Comparison of ENCODE assay signal across 25 mouse cellular contexts in the genomic region with DNA sequence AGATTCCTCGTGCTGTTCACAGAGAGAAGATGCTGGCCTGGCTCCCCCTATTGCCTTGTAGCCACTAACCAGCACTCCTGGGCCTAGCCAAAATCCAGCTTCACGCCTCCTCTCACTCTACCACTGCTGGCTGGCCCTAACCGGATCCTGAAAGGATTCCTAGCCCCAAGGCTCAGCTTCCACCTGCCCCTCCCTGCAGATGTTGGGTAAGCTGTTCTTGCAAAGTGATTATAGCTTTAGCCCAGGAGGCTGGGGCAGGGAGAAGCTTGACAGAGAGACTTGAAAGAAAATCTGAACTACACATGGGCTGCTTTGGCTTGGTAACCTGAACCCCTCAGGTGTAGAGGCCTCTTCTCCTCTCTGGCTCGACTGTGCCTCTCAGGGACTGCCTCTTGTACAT.
DNase-seq lines count a peak whose midpoint lies in the region; ATAC-seq lines count a peak whose summit lies in the region.
"Had no signal": no experiment of that assay in that cellular context is flagged by ENCODE, and none has a peak within 500 bp of the region (broad histone marks: within the 10 kb centered on the region; RNA-seq: fewer than 3 reads in every experiment).

No protein-coding gene starts in this region.

- intact Hi-C loops in left cerebral cortex, postnatal 25 days (cut with DNase I): no loop called here

- 0 out of 2 replicates have a peak, but pooled peaks have one; percentile 48 for ATAC-seq in embryonic facial prominence, embryonic 11.5 days (replicated peaks; ENCODE audit: insufficient number of reproducible peaks, low FRiP score, low TSS enrichment, low read depth)
- peak; percentile 36; the same call in 1 of the 2 replicates for ATAC-seq in embryonic facial prominence, embryonic 15.5 days (ENCODE audit: insufficient number of reproducible peaks, low FRiP score, low TSS enrichment, low read depth)
- peak; percentile 28; the same call in 1 of the 2 replicates for ATAC-seq in limb, embryonic 12.5 days (ENCODE audit: insufficient number of reproducible peaks, insufficient read depth, low FRiP score, low TSS enrichment, low read depth)
- no peak for ATAC-seq in forebrain, embryonic 13.5 days
- ATAC-seq: CD4-positive, CD25-positive, alpha-beta regulatory T cell, adult 4 months; forebrain, embryonic 15.5 days; hindbrain, postnatal 0 days had no signal

- 54% methylated on average over 4 of the region's 4 CpGs for WGBS in embryonic facial prominence, embryonic 11.5 days
- WGBS in embryonic facial prominence, embryonic 10.5 days: 63% methylated on average over 4 of the region's 4 CpGs
- 38% methylated on average over 4 of the region's 4 CpGs for WGBS in embryonic facial prominence, embryonic 15.5 days
- 23% methylated on average over 4 of the region's 4 CpGs for WGBS in limb, embryonic 12.5 days
- WGBS in forebrain, embryonic 13.5 days: 63% methylated on average over 4 of the region's 4 CpGs

- no peak overlapping the region for H3K4me2 ChIP-seq in embryonic facial prominence, embryonic 11.5 days (ENCODE audit: low read depth, low read length)
- no peak overlapping the region for H3K4me2 ChIP-seq in embryonic facial prominence, embryonic 15.5 days (replicated peaks)
- no peak overlapping the region for H3K4me2 ChIP-seq in limb, embryonic 12.5 days
- H3K4me2 ChIP-seq in forebrain, embryonic 13.5 days: no peak overlapping the region
- H3K4me2 ChIP-seq: embryonic facial prominence, embryonic 13.5 days; forebrain, embryonic 15.5 days; heart, embryonic 11.5 days; heart, embryonic 15.5 days; hindbrain, embryonic 13.5 days had no signal

- H3K4me1 ChIP-seq in embryonic facial prominence, embryonic 11.5 days (ENCODE audit: control insufficient read depth, insufficient read depth, low read length): no peaks in the 10 kb centered on the region
- H3K4me1 ChIP-seq in embryonic facial prominence, embryonic 10.5 days: peaks cover 8% of the 10 kb centered on the region; the same call in 1 of the 2 replicates
- H3K4me1 ChIP-seq in embryonic facial prominence, embryonic 15.5 days: no peaks in the 10 kb centered on the region
- H3K4me1 ChIP-seq in limb, embryonic 12.5 days (replicated peaks): peaks cover 36% of the 10 kb centered on the region
- H3K4me1 ChIP-seq in forebrain, embryonic 13.5 days: no peaks in the 10 kb centered on the region
- H3K4me1 ChIP-seq: forebrain, embryonic 10.5 days; forebrain, embryonic 15.5 days; heart, embryonic 15.5 days; hindbrain, embryonic 13.5 days had no signal

- no peak overlapping the region for H3K9ac ChIP-seq in embryonic facial prominence, embryonic 11.5 days (replicated peaks; ENCODE audit: low read length)
- no peak overlapping the region for H3K9ac ChIP-seq in embryonic facial prominence, embryonic 15.5 days
- H3K9ac ChIP-seq in limb, embryonic 12.5 days (replicated peaks): no peak overlapping the region
- H3K9ac ChIP-seq in forebrain, embryonic 13.5 days: no peak overlapping the region
- H3K9ac ChIP-seq: embryonic facial prominence, embryonic 13.5 days; forebrain, embryonic 15.5 days; heart, embryonic 15.5 days; hindbrain, embryonic 13.5 days had no signal

- H3K9me3 ChIP-seq in embryonic facial prominence, embryonic 11.5 days (replicated peaks; ENCODE audit: control insufficient read depth, low read length): no peaks in the 10 kb centered on the region
- H3K9me3 ChIP-seq in embryonic facial prominence, embryonic 10.5 days: no peaks in the 10 kb centered on the region
- H3K9me3 ChIP-seq in embryonic facial prominence, embryonic 15.5 days (replicated peaks): no peaks in the 10 kb centered on the region
- H3K9me3 ChIP-seq in limb, embryonic 12.5 days: no peaks in the 10 kb centered on the region
- no peaks in the 10 kb centered on the region for H3K9me3 ChIP-seq in forebrain, embryonic 13.5 days (replicated peaks)
- H3K9me3 ChIP-seq: embryonic facial prominence, embryonic 13.5 days; forebrain, embryonic 10.5 days; forebrain, embryonic 15.5 days; heart, embryonic 15.5 days; hindbrain, embryonic 13.5 days had no signal

- DNase-seq in embryonic facial prominence, embryonic 11.5 days (ENCODE audit: low spot score): peak; percentile 7
- no peak for DNase-seq in embryonic facial prominence, embryonic 10.5 days (ENCODE audit: low spot score)
- DNase-seq in NIH3T3 (ENCODE audit: low read depth): peak; percentile 24
- DNase-seq in left cerebral cortex, postnatal 25 days (ENCODE audit: low spot score in 2 of 2): no peak
- no peak for DNase-seq in yolk sac, embryonic 10.5 days (ENCODE audit: low spot score)
- DNase-seq: adrenal gland, adult 8-10 months; adrenal gland, postnatal 36 days; B cell, adult 2 months; cerebellum, adult 9-10 months; cerebellum, postnatal 36 days; gastrocnemius, postnatal 14 days; heart, adult 2 months; heart, postnatal 14 days had no signal

- no peaks in the 10 kb centered on the region for H3K27me3 ChIP-seq in embryonic facial prominence, embryonic 11.5 days (ENCODE audit: control insufficient read depth, insufficient read depth, low read length)
- no peaks in the 10 kb centered on the region for H3K27me3 ChIP-seq in embryonic facial prominence, embryonic 10.5 days (replicated peaks; ENCODE audit: low read depth, poor library complexity, severe bottlenecking)
- H3K27me3 ChIP-seq in embryonic facial prominence, embryonic 15.5 days: no peaks in the 10 kb centered on the region; the same call in 1 of the 2 replicates
- H3K27me3 ChIP-seq in limb, embryonic 12.5 days: no peaks in the 10 kb centered on the region
- peaks cover 2% of the 10 kb centered on the region; the same call in 1 of the 2 replicates for H3K27me3 ChIP-seq in forebrain, embryonic 13.5 days
- H3K27me3 ChIP-seq: embryonic facial prominence, embryonic 13.5 days; forebrain, embryonic 15.5 days; heart, embryonic 15.5 days; hindbrain, embryonic 13.5 days had no signal

- H3K4me3 ChIP-seq in embryonic facial prominence, embryonic 11.5 days (ENCODE audit: low read depth, low read length): no peak overlapping the region
- H3K4me3 ChIP-seq in embryonic facial prominence, embryonic 10.5 days: no peak overlapping the region
- no peak overlapping the region for H3K4me3 ChIP-seq in embryonic facial prominence, embryonic 15.5 days (replicated peaks)
- H3K4me3 ChIP-seq in limb, embryonic 12.5 days (replicated peaks): no peak overlapping the region
- no peak overlapping the region for H3K4me3 ChIP-seq in forebrain, embryonic 13.5 days
- H3K4me3 ChIP-seq: embryonic facial prominence, embryonic 13.5 days; erythroblast, embryonic 14.5 days; forebrain, embryonic 10.5 days; forebrain, embryonic 15.5 days; heart, adult 2 months; heart, embryonic 15.5 days; hindbrain, embryonic 13.5 days had no signal

- no peak overlapping the region for H3K27ac ChIP-seq in embryonic facial prominence, embryonic 11.5 days (replicated peaks; ENCODE audit: low read depth, low read length)
- no peak overlapping the region for H3K27ac ChIP-seq in embryonic facial prominence, embryonic 10.5 days (replicated peaks)
- H3K27ac ChIP-seq in embryonic facial prominence, embryonic 15.5 days (replicated peaks): no peak overlapping the region
- H3K27ac ChIP-seq in limb, embryonic 12.5 days: peak overlapping the region; percentile 57; the same call in 1 of the 2 replicates
- H3K27ac ChIP-seq in forebrain, embryonic 13.5 days: no peak overlapping the region
- H3K27ac ChIP-seq: embryonic facial prominence, embryonic 13.5 days; forebrain, embryonic 10.5 days; forebrain, embryonic 15.5 days; heart, adult 2 months; heart, embryonic 15.5 days; hindbrain, embryonic 13.5 days; hindbrain, postnatal 0 days had no signal

- H3K36me3 ChIP-seq in embryonic facial prominence, embryonic 11.5 days (replicated peaks; ENCODE audit: control insufficient read depth, insufficient read depth, low read depth, low read length): no peaks in the 10 kb centered on the region
- H3K36me3 ChIP-seq in embryonic facial prominence, embryonic 10.5 days (replicated peaks): no peaks in the 10 kb centered on the region
- no peaks in the 10 kb centered on the region for H3K36me3 ChIP-seq in embryonic facial prominence, embryonic 15.5 days
- no peaks in the 10 kb centered on the region for H3K36me3 ChIP-seq in limb, embryonic 12.5 days
- H3K36me3 ChIP-seq in forebrain, embryonic 13.5 days (ENCODE audit: poor library complexity, severe bottlenecking): no peaks in the 10 kb centered on the region
- H3K36me3 ChIP-seq: embryonic facial prominence, embryonic 13.5 days; forebrain, embryonic 10.5 days; forebrain, embryonic 15.5 days; heart, embryonic 15.5 days; hindbrain, embryonic 13.5 days had no signal

Comparison
In these comparisons a context has a peak if more than half of its experiments do, and no peak if none do; other contexts are left out.
1. DNase-seq: peak in embryonic facial prominence, embryonic 11.5 days (single experiment) and NIH3T3 (single experiment); none in embryonic facial prominence, embryonic 10.5 days (single experiment), left cerebral cortex, postnatal 25 days (0 of 2) and yolk sac, embryonic 10.5 days (single experiment).